10 mouse cellular contexts compared by ENCODE assay signal in the genomic region with DNA sequence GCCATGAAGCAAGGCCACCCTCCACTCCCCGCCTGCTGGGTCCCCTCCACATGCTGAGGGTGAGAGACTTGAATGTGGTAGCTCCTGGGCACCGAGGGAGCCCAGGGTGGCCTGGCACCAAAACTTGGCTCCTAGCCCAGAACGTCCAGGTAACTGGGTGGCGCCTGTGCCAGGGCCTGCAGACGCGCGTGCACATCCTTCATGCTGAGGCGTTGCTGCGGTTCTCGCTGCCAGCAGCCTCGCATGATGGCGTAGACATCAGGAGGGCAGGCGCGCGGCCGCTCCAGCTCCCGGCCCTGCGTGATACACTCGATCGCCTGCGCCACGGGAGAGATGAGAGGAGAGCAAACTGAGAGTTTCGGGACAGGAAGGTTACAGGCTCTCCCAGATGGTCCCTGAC. TPM values are rescaled to one million over a fixed set of nuclear protein-coding genes. Genes with fewer than 3 reads are reported as not detected.
A peak's percentile ranks its signal among the peaks of the same experiment; 100 is the strongest.
DNase-seq lines count a peak whose midpoint lies in the region; ATAC-seq and TF ChIP-seq lines count a peak whose summit lies in the region.
"Had no signal": no experiment of that assay in that cellular context is flagged by ENCODE, and none has a peak within 500 bp of the region (broad histone marks: within the 10 kb centered on the region; RNA-seq: fewer than 3 reads in every experiment).

No protein-coding gene starts in this region.

- H3K9me3 ChIP-seq in embryonic facial prominence, embryonic 11.5 days (replicated peaks; ENCODE audit: control insufficient read depth, low read length): no peaks in the 10 kb centered on the region
- no peaks in the 10 kb centered on the region for H3K9me3 ChIP-seq in embryonic facial prominence, embryonic 10.5 days
- no peaks in the 10 kb centered on the region for H3K9me3 ChIP-seq in forebrain, postnatal 0 days (ENCODE audit: low read length)
- no peaks in the 10 kb centered on the region for H3K9me3 ChIP-seq in kidney, postnatal 0 days (replicated peaks; ENCODE audit: low read length)
- H3K9me3 ChIP-seq: heart, embryonic 10.5 days had no signal

- 55% methylated on average over 23 of the region's 23 CpGs for whole genome bisulfite sequencing in embryonic facial prominence, embryonic 11.5 days
- 56% methylated on average over 23 of the region's 23 CpGs for WGBS in embryonic facial prominence, embryonic 10.5 days
- 60% methylated on average over 23 of the region's 23 CpGs for whole genome bisulfite sequencing in forebrain, postnatal 0 days
- 49% methylated on average over 23 of the region's 23 CpGs for WGBS in kidney, postnatal 0 days

- H3K27ac ChIP-seq in embryonic facial prominence, embryonic 11.5 days (replicated peaks; ENCODE audit: low read depth, low read length): peak overlapping the region; percentile 20; the same call in 1 of the 2 replicates
- no peak overlapping the region for H3K27ac ChIP-seq in embryonic facial prominence, embryonic 10.5 days (replicated peaks)
- no peak overlapping the region for H3K27ac ChIP-seq in forebrain, postnatal 0 days (ENCODE audit: low read depth, low read length)
- no peak overlapping the region for H3K27ac ChIP-seq in kidney, postnatal 0 days
- H3K27ac ChIP-seq: heart, embryonic 10.5 days had no signal

- TF ChIP-seq CTCF in forebrain, postnatal 0 days (IDR thresholded peaks at IDR 0.05; ENCODE audit: low read depth): no peak
- no peak for TF ChIP-seq CTCF in kidney, postnatal 0 days (IDR thresholded peaks at IDR 0.05; ENCODE audit: low read depth)

- no peaks in the 10 kb centered on the region; the same call in 1 of the 2 replicates for H3K4me1 ChIP-seq in embryonic facial prominence, embryonic 11.5 days (ENCODE audit: control insufficient read depth, insufficient read depth, low read length)
- peaks cover 42% of the 10 kb centered on the region for H3K4me1 ChIP-seq in embryonic facial prominence, embryonic 10.5 days
- no peaks in the 10 kb centered on the region for H3K4me1 ChIP-seq in forebrain, postnatal 0 days (ENCODE audit: insufficient read depth)
- H3K4me1 ChIP-seq in kidney, postnatal 0 days (replicated peaks; ENCODE audit: insufficient read depth, low read length): 0 out of 2 replicates have a peak, but pooled peaks cover 4% of the 10 kb centered on the region

- peaks cover 3% of the 10 kb centered on the region; the same call in 1 of the 2 replicates for H3K27me3 ChIP-seq in embryonic facial prominence, embryonic 11.5 days (ENCODE audit: control insufficient read depth, insufficient read depth, low read length)
- peaks cover 89% of the 10 kb centered on the region for H3K27me3 ChIP-seq in embryonic facial prominence, embryonic 10.5 days (replicated peaks; ENCODE audit: low read depth, poor library complexity, severe bottlenecking)
- H3K27me3 ChIP-seq in forebrain, postnatal 0 days (ENCODE audit: insufficient read depth, low read length): no peaks in the 10 kb centered on the region; the same call in 1 of the 2 replicates
- H3K27me3 ChIP-seq in kidney, postnatal 0 days (ENCODE audit: insufficient read depth, low read length): no peaks in the 10 kb centered on the region; the same call in 1 of the 2 replicates

- DNase-seq in embryonic facial prominence, embryonic 11.5 days (ENCODE audit: low spot score): no peak
- no peak for DNase-seq in embryonic facial prominence, embryonic 10.5 days (ENCODE audit: low spot score)
- DNase-seq in MN1 (ENCODE audit: low spot score): peak; percentile 37
- DNase-seq in forebrain, postnatal 0 days: no peak
- DNase-seq in kidney, postnatal 0 days (ENCODE audit: low spot score): no peak
- DNase-seq in thymus, postnatal 25 days: no peak
- no peak for DNase-seq in left cerebral cortex, adult 8-10 months (ENCODE audit: low spot score in 2 of 2)
- DNase-seq: liver had no signal

- H3K4me2 ChIP-seq in embryonic facial prominence, embryonic 11.5 days (ENCODE audit: low read depth, low read length): peak overlapping the region; percentile 10; the same call in 1 of the 2 replicates
- H3K4me2 ChIP-seq in forebrain, postnatal 0 days (ENCODE audit: low read depth): peak overlapping the region; percentile 24; the same call in 1 of the 2 replicates
- 0 out of 2 replicates have a peak overlapping the region, but pooled peaks have one; percentile 2 for H3K4me2 ChIP-seq in kidney, postnatal 0 days (ENCODE audit: low read length)

- H3K36me3 ChIP-seq in embryonic facial prominence, embryonic 11.5 days (replicated peaks; ENCODE audit: control insufficient read depth, insufficient read depth, low read depth, low read length): no peaks in the 10 kb centered on the region
- H3K36me3 ChIP-seq in embryonic facial prominence, embryonic 10.5 days (replicated peaks): no peaks in the 10 kb centered on the region
- H3K36me3 ChIP-seq in forebrain, postnatal 0 days (ENCODE audit: insufficient read depth): no peaks in the 10 kb centered on the region
- H3K36me3 ChIP-seq in kidney, postnatal 0 days (ENCODE audit: insufficient read depth, low read length): no peaks in the 10 kb centered on the region
- H3K36me3 ChIP-seq: heart, embryonic 10.5 days had no signal

- no peak for ATAC-seq in embryonic facial prominence, embryonic 11.5 days (replicated peaks; ENCODE audit: insufficient number of reproducible peaks, low FRiP score, low TSS enrichment, low read depth)
- 0 out of 2 replicates have a peak, but pooled peaks have one; percentile 27 for ATAC-seq in forebrain, postnatal 0 days
- no peak for ATAC-seq in kidney, postnatal 0 days (replicated peaks; ENCODE audit: low FRiP score, low read depth)
- ATAC-seq in inflammation-experienced regulatory T-cells, adult 6 months: no peak

- H3K9ac ChIP-seq in embryonic facial prominence, embryonic 11.5 days (replicated peaks; ENCODE audit: low read length): peak overlapping the region; percentile 22; the same call in 1 of the 2 replicates
- no peak overlapping the region for H3K9ac ChIP-seq in forebrain, postnatal 0 days
- 0 out of 2 replicates have a peak overlapping the region, but pooled peaks have one; percentile 23 for H3K9ac ChIP-seq in kidney, postnatal 0 days (ENCODE audit: low read depth, low read length)

- no peak overlapping the region for H3K4me3 ChIP-seq in embryonic facial prominence, embryonic 11.5 days (ENCODE audit: low read depth, low read length)
- H3K4me3 ChIP-seq in embryonic facial prominence, embryonic 10.5 days: no peak overlapping the region
- H3K4me3 ChIP-seq in forebrain, postnatal 0 days (ENCODE audit: low read depth, low read length): no peak overlapping the region
- H3K4me3 ChIP-seq in kidney, postnatal 0 days (replicated peaks; ENCODE audit: low read depth, low read length): no peak overlapping the region
- H3K4me3 ChIP-seq: heart, embryonic 10.5 days had no signal

RNA-seq across cellular contexts. Expression of a gene that starts 16.7 kb away (rescaled TPM):
- polyA plus RNA-seq in embryonic facial prominence, embryonic 11.5 days (2014; fragmentation: Nextera tagmentation; extraction: Ambion mirVana): 7.4 and 8.1 TPM in 2 replicates
- 10.7 and 11.0 TPM in 2 replicates for polyA plus RNA-seq in embryonic facial prominence, embryonic 10.5 days (2016; fragmentation: Nextera tagmentation; extraction: Ambion mirVana)
- 1.5 and 2.2 TPM in 2 replicates for total RNA-seq in forebrain, postnatal 0 days (2014; rRNA removed)
- polyA plus RNA-seq in forebrain, postnatal 0 days (2015; fragmentation: Nextera tagmentation; extraction: Ambion mirVana): 1.7 and 2.9 TPM in 2 replicates
- polyA plus RNA-seq in kidney, postnatal 0 days (2015; fragmentation: Nextera tagmentation; extraction: Ambion mirVana): 2.1 and 2.3 TPM in 2 replicates
- under 1 TPM in 1 of 3 experiments, not detected in 2; 0.17 TPM for polyA plus RNA-seq in inflammation-experienced regulatory T-cells, adult 6 months (2017; shearing (Covaris generic))
- total RNA-seq in left cerebral cortex, adult 8-10 months (2022): 1 to 10 TPM; 1.9 to 3.0 (median 2.5) TPM

RNA-seq across cellular contexts. Expression of a gene that starts 18.5 kb away (rescaled TPM):
- 0.86 and 0.94 TPM in 2 replicates for polyA plus RNA-seq in embryonic facial prominence, embryonic 11.5 days (2014; fragmentation: Nextera tagmentation; extraction: Ambion mirVana)
- polyA plus RNA-seq in embryonic facial prominence, embryonic 10.5 days (2016; fragmentation: Nextera tagmentation; extraction: Ambion mirVana): 0.49 and 0.54 TPM in 2 replicates
- 0.54 and 8.7 TPM in 2 replicates for total RNA-seq in forebrain, postnatal 0 days (2014; rRNA removed)
- 0.23 TPM in 2 replicates for polyA plus RNA-seq in forebrain, postnatal 0 days (2015; fragmentation: Nextera tagmentation; extraction: Ambion mirVana)
- 1.9 and 2.3 TPM in 2 replicates for polyA plus RNA-seq in kidney, postnatal 0 days (2015; fragmentation: Nextera tagmentation; extraction: Ambion mirVana)
- polyA plus RNA-seq in inflammation-experienced regulatory T-cells, adult 6 months (2017; shearing (Covaris generic)): 1 to 10 TPM in 2 of 3 experiments, under 1 TPM in 1; 0.42 to 1.2 (median 1.1) TPM
- total RNA-seq in left cerebral cortex, adult 8-10 months (2022): 1 to 10 TPM in 2 of 4 experiments, under 1 TPM in 2; 0.66 to 1.6 (median 1.1) TPM
- polyA plus RNA-seq: heart, embryonic 10.5 days had no signal

RNA-seq across cellular contexts. Expression of a gene that starts 29.9 kb away (rescaled TPM):
- polyA plus RNA-seq in embryonic facial prominence, embryonic 11.5 days (2014; fragmentation: Nextera tagmentation; extraction: Ambion mirVana): 0.26 TPM in 1 of 2 replicates, not detected in the other
- polyA plus RNA-seq in embryonic facial prominence, embryonic 10.5 days (2016; fragmentation: Nextera tagmentation; extraction: Ambion mirVana): 0.28 and 0.41 TPM in 2 replicates
- 2.2 and 3.0 TPM in 2 replicates for total RNA-seq in forebrain, postnatal 0 days (2014; rRNA removed)
- polyA plus RNA-seq in forebrain, postnatal 0 days (2015; fragmentation: Nextera tagmentation; extraction: Ambion mirVana): 0.77 and 1.6 TPM in 2 replicates
- 0.37 and 0.45 TPM in 2 replicates for polyA plus RNA-seq in kidney, postnatal 0 days (2015; fragmentation: Nextera tagmentation; extraction: Ambion mirVana)
- polyA plus RNA-seq in inflammation-experienced regulatory T-cells, adult 6 months (2017; shearing (Covaris generic)): 1 to 10 TPM in 2 of 3 experiments, under 1 TPM in 1; 0.82 to 1.1 (median 1.1) TPM
- 1 to 10 TPM in 2 of 4 experiments, under 1 TPM in 2; 0.57 to 2.5 (median 1.3) TPM for total RNA-seq in left cerebral cortex, adult 8-10 months (2022)

RNA-seq across cellular contexts. Expression of a gene that starts 45.8 kb away (rescaled TPM):
- 4.4 and 7.7 TPM in 2 replicates for polyA plus RNA-seq in embryonic facial prominence, embryonic 11.5 days (2014; fragmentation: Nextera tagmentation; extraction: Ambion mirVana)
- polyA plus RNA-seq in embryonic facial prominence, embryonic 10.5 days (2016; fragmentation: Nextera tagmentation; extraction: Ambion mirVana): 12.2 and 13.4 TPM in 2 replicates
- total RNA-seq in forebrain, postnatal 0 days (2014; rRNA removed): 10.4 and 12.3 TPM in 2 replicates
- polyA plus RNA-seq in forebrain, postnatal 0 days (2015; fragmentation: Nextera tagmentation; extraction: Ambion mirVana): 4.3 and 4.9 TPM in 2 replicates
- polyA plus RNA-seq in kidney, postnatal 0 days (2015; fragmentation: Nextera tagmentation; extraction: Ambion mirVana): 31.6 and 35.4 TPM in 2 replicates
- 100 to 1,000 TPM in 1 of 3 experiments, 10 to 100 TPM in 2; 65.9 to 108 (median 76.0) TPM for polyA plus RNA-seq in inflammation-experienced regulatory T-cells, adult 6 months (2017; shearing (Covaris generic))
- total RNA-seq in left cerebral cortex, adult 8-10 months (2022): 10 to 100 TPM in 1 of 4 experiments, 1 to 10 TPM in 3; 8.3 to 10.1 (median 9.5) TPM
